8 mouse cellular contexts compared by ENCODE assay signal in genomic region chr8:125569533-125570365, GRCm38 (mm10). TPM values are rescaled to one million over a fixed set of nuclear protein-coding genes. Genes with fewer than 3 reads are reported as not detected.
A peak's percentile ranks its signal among the peaks of the same experiment; 100 is the strongest.
DNase-seq lines count a peak whose midpoint lies in the region; ATAC-seq and TF ChIP-seq lines count a peak whose summit lies in the region.

Sipa1l2 (minus strand) TSS chr8:125569808.

- peak; percentile 89 for ATAC-seq in erythroid progenitor cell, adult 5-6 weeks (replicated peaks; ENCODE audit: low FRiP score, poor library complexity, severe bottlenecking)
- ATAC-seq in heart, embryonic 13.5 days (ENCODE audit: extremely low read depth, insufficient number of reproducible peaks, low FRiP score, low TSS enrichment), result peak; percentile 90
- ATAC-seq in kidney, postnatal 0 days (replicated peaks; ENCODE audit: low FRiP score, low read depth), result peak; percentile 91
- peak; percentile 93 for ATAC-seq in liver, embryonic 11.5 days (replicated peaks; ENCODE audit: low FRiP score)

- no peaks in the 10 kb centered on the region for H3K9me3 ChIP-seq in heart, embryonic 13.5 days
- H3K9me3 ChIP-seq in kidney, postnatal 0 days (replicated peaks; ENCODE audit: low read length), result no peaks in the 10 kb centered on the region
- no peaks in the 10 kb centered on the region for H3K9me3 ChIP-seq in liver, embryonic 11.5 days (ENCODE audit: control insufficient read depth, low read length)

- no peaks in the 10 kb centered on the region for H3K36me3 ChIP-seq in heart, embryonic 13.5 days
- no peaks in the 10 kb centered on the region for H3K36me3 ChIP-seq in kidney, postnatal 0 days (ENCODE audit: insufficient read depth, low read length)
- no peaks in the 10 kb centered on the region for H3K36me3 ChIP-seq in liver, embryonic 11.5 days (ENCODE audit: control insufficient read depth, insufficient read depth, low read length)
- H3K36me3 ChIP-seq in myocyte (ENCODE audit: control insufficient read depth, insufficient read depth), result no peaks in the 10 kb centered on the region

- TF ChIP-seq POLR2A in myocyte (IDR thresholded peaks at IDR 0.05; ENCODE audit: insufficient read length, low read depth), result peak; percentile 80

- peak within 1 kb of the TSS; percentile 95 for H3K9ac ChIP-seq in heart, embryonic 13.5 days
- H3K9ac ChIP-seq in kidney, postnatal 0 days (ENCODE audit: low read depth, low read length), result peak within 1 kb of the TSS; percentile 86
- peak within 1 kb of the TSS; percentile 69 for H3K9ac ChIP-seq in liver, embryonic 11.5 days (ENCODE audit: low read depth, low read length)

- DNase-seq in CD4-positive helper T cell, adult 2 months (ENCODE audit: low read depth, low spot score), result peak; percentile 92
- DNase-seq in kidney, postnatal 0 days (ENCODE audit: low spot score), result peak; percentile 98
- peak; percentile 99 for DNase-seq in liver, embryonic 11.5 days (ENCODE audit: low spot score)
- peak; percentile 97 to 99 for DNase-seq in spleen, postnatal 4 days (ENCODE audit: low spot score in 2 of 2)

- peak within 1 kb of the TSS; percentile 82 for H3ac ChIP-seq in myocyte (ENCODE audit: control insufficient read depth, insufficient read length)

- H3K4me2 ChIP-seq in heart, embryonic 13.5 days, result peak within 1 kb of the TSS; percentile 96
- peak within 1 kb of the TSS; percentile 92 for H3K4me2 ChIP-seq in kidney, postnatal 0 days (ENCODE audit: low read length)
- peak within 1 kb of the TSS; percentile 93 for H3K4me2 ChIP-seq in liver, embryonic 11.5 days
- H3K4me2 ChIP-seq in myocyte (ENCODE audit: low read depth), result peak within 1 kb of the TSS; percentile 82

- 0 out of 2 replicates have a peak, but pooled peaks have one; percentile 20 for TF ChIP-seq CTCF in kidney, postnatal 0 days (IDR thresholded peaks at IDR 0.05; ENCODE audit: low read depth)

- H3K4me1 ChIP-seq in brown adipose tissue, adult 24 weeks (ENCODE audit: control insufficient read depth, insufficient read depth, insufficient read length, low read length), result no peaks in the 10 kb centered on the region
- peaks cover 45% of the 10 kb centered on the region for H3K4me1 ChIP-seq in heart, embryonic 13.5 days
- peaks cover 10% of the 10 kb centered on the region for H3K4me1 ChIP-seq in kidney, postnatal 0 days (replicated peaks; ENCODE audit: insufficient read depth, low read length)
- H3K4me1 ChIP-seq in liver, embryonic 11.5 days (replicated peaks; ENCODE audit: control insufficient read depth, insufficient read depth, low read length), result peaks cover 7% of the 10 kb centered on the region

- WGBS in heart, embryonic 13.5 days, result under 1% methylated on average over 124 of the region's 129 CpGs
- under 1% methylated on average over 96 of the region's 129 CpGs for WGBS in kidney, postnatal 0 days
- WGBS in liver, embryonic 11.5 days, result under 1% methylated on average over 122 of the region's 129 CpGs

- peak within 1 kb of the TSS; percentile 52 for H3K27ac ChIP-seq in brown adipose tissue, adult 24 weeks (replicated peaks; ENCODE audit: low read depth, low read length)
- H3K27ac ChIP-seq in heart, embryonic 13.5 days (replicated peaks), result peak within 1 kb of the TSS; percentile 82
- H3K27ac ChIP-seq in kidney, postnatal 0 days, result peak within 1 kb of the TSS; percentile 77
- no peak within 1 kb of the TSS; the same call in 1 of the 2 replicates for H3K27ac ChIP-seq in liver, embryonic 11.5 days (ENCODE audit: low read depth, low read length)

- peaks cover 33% of the 10 kb centered on the region for H3K79me2 ChIP-seq in myocyte (ENCODE audit: control insufficient read depth, insufficient read depth)

- no peaks in the 10 kb centered on the region for H3K27me3 ChIP-seq in heart, embryonic 13.5 days (replicated peaks)
- H3K27me3 ChIP-seq in kidney, postnatal 0 days (ENCODE audit: insufficient read depth, low read length), result no peaks in the 10 kb centered on the region
- H3K27me3 ChIP-seq in liver, embryonic 11.5 days (replicated peaks; ENCODE audit: control insufficient read depth, insufficient read depth, low read length), result no peaks in the 10 kb centered on the region
- H3K27me3 ChIP-seq in myocyte (ENCODE audit: control insufficient read depth, insufficient read depth, insufficient read length), result no peaks in the 10 kb centered on the region

- H3K4me3 ChIP-seq in brown adipose tissue, adult 24 weeks (ENCODE audit: insufficient read depth, low read depth, low read length), result peak within 1 kb of the TSS; percentile 76
- H3K4me3 ChIP-seq in heart, embryonic 13.5 days, result peak within 1 kb of the TSS; percentile 88
- H3K4me3 ChIP-seq in kidney, postnatal 0 days (replicated peaks; ENCODE audit: low read depth, low read length), result peak within 1 kb of the TSS; percentile 78
- peak within 1 kb of the TSS; percentile 68 for H3K4me3 ChIP-seq in liver, embryonic 11.5 days (ENCODE audit: low read depth, low read length)
- H3K4me3 ChIP-seq in myocyte, result peak within 1 kb of the TSS; percentile 62

TF ChIP-seq in myocyte, 11 proteins besides CTCF, POLR2A, EP300 and RAD21:
- no peak for TF ChIP-seq MYOD1 (IDR thresholded peaks at IDR 0.05; ENCODE audit: control insufficient read depth in 1 of 3, insufficient read length in 2 of 3, low read depth in 2 of 3)
- TF ChIP-seq POLR2AphosphoS2 (IDR thresholded peaks at IDR 0.05; ENCODE audit: insufficient read length, low read depth), result peak; percentile 67
- TF ChIP-seq USF1 (IDR thresholded peaks at IDR 0.05; ENCODE audit: low read depth), result no peak
- TF ChIP-seq MYOG (IDR thresholded peaks at IDR 0.05; ENCODE audit: control insufficient read depth in 1 of 3, insufficient read depth in 1 of 3, insufficient read length in 2 of 3, low read depth in 2 of 3), result no peak
- no peak for TF ChIP-seq SRF (IDR thresholded peaks at IDR 0.05; ENCODE audit: control insufficient read depth, insufficient read length, low read depth)
- TF ChIP-seq TCF3 (IDR thresholded peaks at IDR 0.05; ENCODE audit: insufficient read length, low read depth), result no peak
- no peak for TF ChIP-seq REST (IDR thresholded peaks at IDR 0.05; ENCODE audit: insufficient read depth, insufficient read length)
TF ChIP-seq in myocyte: peak in this region for 1.

RNA-seq across cellular contexts. Expression of gene Sipa1l2, which starts in this region (rescaled TPM):
- polyA plus RNA-seq in brown adipose tissue, adult 24 weeks (2012; ENCODE audit: insufficient read depth, insufficient read length, missing spikeins), result 2.4 and 3.5 TPM in 2 replicates
- 0.42 and 2.5 TPM in 2 replicates for total RNA-seq in erythroid progenitor cell, adult 5-6 weeks (2015; ENCODE audit: low replicate concordance)
- 0.76 and 0.77 TPM in 2 replicates for total RNA-seq in erythroid progenitor cell, adult 5-6 weeks (2017; ENCODE audit: low replicate concordance)
- polyA plus RNA-seq in heart, embryonic 13.5 days (2015; fragmentation: Nextera tagmentation; extraction: Ambion mirVana), result 19.7 and 20.2 TPM in 2 replicates
- polyA plus RNA-seq in kidney, postnatal 0 days (2015; fragmentation: Nextera tagmentation; extraction: Ambion mirVana), result 8.2 and 9.4 TPM in 2 replicates
- polyA plus RNA-seq in liver, embryonic 11.5 days (2014; fragmentation: Nextera tagmentation; extraction: Ambion mirVana), result 4.7 and 4.8 TPM in 2 replicates
- polyA plus RNA-seq in myocyte (2012; fragmentation: generic; extraction: Trizol), result 16.2 TPM
